Mouse (Mus musculus) hindbrain, embryonic 12.5 days (tissue): ENCODE measurements around the gene Grpr. TPM values are rescaled to one million over a fixed set of nuclear protein-coding genes. Genes with fewer than 3 reads are reported as not detected.
A peak's percentile ranks its signal among the peaks of the same experiment; 100 is the strongest.

Source experiments
- ATAC-seq: fragments of 200-750 bp; cut with Nextera tagmentation; 2 replicates; pipeline ENCODE4 v1.8.0; 2017; ENCODE audit warnings: moderate TSS enrichment; ENCODE audit not compliant: low FRiP score
- H3K27ac ChIP-seq: fragments of 300-500 bp; sonication (generic); 2 replicates; pipeline ENCODE4 v1.5.1; 2016; ENCODE audit warnings: mild to moderate bottlenecking
- H3K27me3 ChIP-seq: fragments of 300-500 bp; sonication (generic); 2 replicates; pipeline ENCODE4 v1.6.1; 2016; ENCODE audit warnings: mild to moderate bottlenecking
- H3K36me3 ChIP-seq: fragments of 300-500 bp; sonication (generic); 2 replicates; pipeline ENCODE4 v1.6.1; 2016; ENCODE audit warnings: mild to moderate bottlenecking
- H3K4me1 ChIP-seq: fragments of 300-500 bp; sonication (generic); 2 replicates; pipeline ENCODE4 v1.6.1; 2016
- H3K4me2 ChIP-seq: fragments of 300-500 bp; sonication (generic); replicated peaks from 2 replicates; pipeline ENCODE4 v1.6.1; 2016; ENCODE audit warnings: mild to moderate bottlenecking
- H3K4me3 ChIP-seq: fragments of 300-500 bp; sonication (generic); 2 replicates; pipeline ENCODE4 v1.5.1; 2016; ENCODE audit warnings: mild to moderate bottlenecking
- H3K9ac ChIP-seq: fragments of 300-500 bp; sonication (generic); 2 replicates; pipeline ENCODE4 v1.6.1; 2016; ENCODE audit warnings: mild to moderate bottlenecking, moderate library complexity
- H3K9me3 ChIP-seq: fragments of 300-500 bp; sonication (generic); replicated peaks from 2 replicates; pipeline ENCODE4 v1.6.1; 2016; ENCODE audit warnings: mild to moderate bottlenecking
- whole genome bisulfite sequencing: fragments of 180-500 bp; shearing (Covaris S2); methylation state at CpG from one replicate; pipeline ENCODE4 v1.1.7; 2016; 5-methylcytosine and 5-hydroxymethylcytosine counted together
- polyA plus RNA-seq: library from polyadenylated mRNA; unstranded; fragments of >200 nt; fragmentation: Nextera tagmentation; extraction: Ambion mirVana; gene quantifications from 2 replicates; pipeline ENCODE4 v1.2.1, GENCODE M21; 2016

The Grpr gene
- polyA plus RNA-seq, result 0.29 and 0.37 TPM in 2 replicates

- H3K9ac ChIP-seq, result no peak within 1 kb of the TSS
- peaks cover 33% of the 10 kb centered on the region for H3K27me3 ChIP-seq
- H3K36me3 ChIP-seq, result no peaks in the 10 kb centered on the region
- WGBS, result 18% methylated on average over 7 of the region's 7 CpGs
- H3K27ac ChIP-seq, result no peak within 1 kb of the TSS
- H3K9me3 ChIP-seq, result no peaks in the 10 kb centered on the region
- H3K4me3 ChIP-seq, result no peak within 1 kb of the TSS
- no peak within 1 kb of the TSS for H3K4me2 ChIP-seq
- ATAC-seq, result peak; percentile 78
- H3K4me1 ChIP-seq, result no peaks in the 10 kb centered on the region
Measured at GRCm38 (mm10) chrX:163549666-163550065, at the start of gene Grpr. Gene Grpr (minus strand): TSS chrX:163549677.

- Histone ChIP-seq H3K27ac (no peak overlapping the region), H3K9ac (no peak overlapping the region), H3K27me3 (peaks cover 9% of the 10 kb centered on the region), H3K9me3 (no peaks in the 10 kb centered on the region), H3K4me3 (no peak overlapping the region), H3K4me1 (no peaks in the 10 kb centered on the region), H3K4me2 (no peak overlapping the region), H3K36me3 (no peaks in the 10 kb centered on the region)
- no peak for ATAC-seq
- 83% methylated on average over 3 of the region's 3 CpGs for WGBS
Measured at GRCm38 (mm10) chrX:163560521-163560920, 11.0 kb upstream of the Grpr start.

- WGBS, result 81% methylated on average over 5 of the region's 5 CpGs
- no peak overlapping the region for H3K27ac ChIP-seq
- H3K27me3 ChIP-seq, result peaks cover 33% of the 10 kb centered on the region
- no peaks in the 10 kb centered on the region for H3K9me3 ChIP-seq
- H3K36me3 ChIP-seq, result no peaks in the 10 kb centered on the region
- H3K4me2 ChIP-seq, result no peak overlapping the region
- H3K4me3 ChIP-seq, result no peak overlapping the region
- ATAC-seq, result no peak
- no peak overlapping the region for H3K9ac ChIP-seq
- no peaks in the 10 kb centered on the region for H3K4me1 ChIP-seq
Measured at GRCm38 (mm10) chrX:163547042-163547441, 2.4 kb downstream of the Grpr start.

GRCm38 (mm10) chrX:163532836-163533235, 16.6 kb downstream of the Grpr start:
- no peak overlapping the region for H3K27ac ChIP-seq
- WGBS, result 73% methylated on average over 2 of the region's 2 CpGs
- H3K4me2 ChIP-seq, result no peak overlapping the region
- H3K27me3 ChIP-seq, result peaks cover 19% of the 10 kb centered on the region
- no peaks in the 10 kb centered on the region for H3K9me3 ChIP-seq
- H3K9ac ChIP-seq, result no peak overlapping the region
- no peaks in the 10 kb centered on the region for H3K4me1 ChIP-seq
- no peak overlapping the region for H3K4me3 ChIP-seq
- no peaks in the 10 kb centered on the region for H3K36me3 ChIP-seq
- ATAC-seq, result no peak

- Histone ChIP-seq H3K9me3 (no peaks in the 10 kb centered on the region), H3K4me3 (no peak overlapping the region), H3K36me3 (no peaks in the 10 kb centered on the region), H3K27ac (no peak overlapping the region), H3K27me3 (peaks cover 16% of the 10 kb centered on the region), H3K9ac (no peak overlapping the region), H3K4me2 (no peak overlapping the region), H3K4me1 (no peaks in the 10 kb centered on the region)
- ATAC-seq, result no peak
- WGBS, result 76% methylated on average over 4 of the region's 4 CpGs
Measured at GRCm38 (mm10) chrX:163518963-163519541, 30.4 kb downstream of the Grpr start.

GRCm38 (mm10) chrX:163511766-163512165, 37.7 kb downstream of the Grpr start:
- ATAC-seq, result no peak
- Histone ChIP-seq H3K27ac (no peak overlapping the region), H3K9ac (no peak overlapping the region), H3K27me3 (peaks cover 23% of the 10 kb centered on the region), H3K36me3 (no peaks in the 10 kb centered on the region), H3K4me3 (no peak overlapping the region), H3K9me3 (no peaks in the 10 kb centered on the region), H3K4me2 (no peak overlapping the region), H3K4me1 (no peaks in the 10 kb centered on the region)
- 52% methylated on average over 2 of the region's 2 CpGs for WGBS

- WGBS, result 83% methylated on average over 3 of the region's 3 CpGs
- Histone ChIP-seq H3K27me3 (peaks cover 9% of the 10 kb centered on the region; the same call in 1 of the 2 replicates), H3K27ac (no peak overlapping the region), H3K9me3 (no peaks in the 10 kb centered on the region), H3K4me2 (no peak overlapping the region), H3K4me3 (no peak overlapping the region), H3K36me3 (no peaks in the 10 kb centered on the region), H3K9ac (no peak overlapping the region), H3K4me1 (no peaks in the 10 kb centered on the region)
- ATAC-seq, result no peak
Measured at GRCm38 (mm10) chrX:163502088-163502487, 47.4 kb downstream of the Grpr start.

Other genes with a start within 250 kb of the Grpr start
- gene Rnf138rt1, start 211.7 kb upstream of the Grpr start, polyA plus RNA-seq, result 0.39 and 0.59 TPM in 2 replicates